Mouse (Mus musculus): ENCODE data around the gene Zfp119b. TPM values are rescaled to one million over a fixed set of nuclear protein-coding genes. Genes with fewer than 3 reads are reported as not detected.

Zfp119b gene
- total and polyA plus RNA-seq, 3 experiments = 3.9 to 13.6 (median 6.5) TPM

- DNase-seq (ENCODE audit: extremely low read depth) = no peak
- Histone ChIP-seq H3K36me3 (replicated peaks in 1 of 2; ENCODE audit: control insufficient read depth in 1 of 2, insufficient read depth in 1 of 2, low read length in 1 of 2) (peaks cover 3 to 4% of the 10 kb centered on the region in 2 experiments), H3K4me1 (ENCODE audit: control insufficient read depth in 1 of 2, insufficient read depth in 2 of 2) (no peaks in the 10 kb centered on the region), H3K79me2 (replicated peaks; ENCODE audit: control insufficient read depth, extremely low read depth, insufficient read depth, poor library complexity, severe bottlenecking) (no peaks in the 10 kb centered on the region), H3K9me3 (replicated peaks; ENCODE audit: low read length) (peaks cover 36% of the 10 kb centered on the region), H3K4me2 (ENCODE audit: insufficient read depth, low read depth, poor library complexity, severe bottlenecking) (peak overlapping the region; percentile 48; the same call in 1 of the 2 replicates), H3K27me3 (replicated peaks) (no peaks in the 10 kb centered on the region), H3K9ac (ENCODE audit: insufficient read depth, low read depth) (no peak overlapping the region), H3K4me3 (replicated peaks in 1 of 3; ENCODE audit: low read depth in 2 of 3, low read length in 2 of 3, poor library complexity in 1 of 3) (no peak overlapping the region), H3K27ac (ENCODE audit: insufficient read depth, low read depth) (no peak overlapping the region)
- in situ Hi-C loops (cut with MboI; ENCODE audit: low pct_ligation_motif_present, low pct_unique_long_range_greater_than_20kb, low sequenced_read_pairs) (no loop called here), dilution Hi-C loops (cut with MboI; ENCODE audit: extremely low pct_ligation_motif_present, extremely low pct_unique_long_range_greater_than_20kb, low sequenced_read_pairs) (no loop called here)
- TF ChIP-seq IRF4 (IDR thresholded peaks at IDR 0.05; ENCODE audit: low read depth, low read length) (no peak), MYC (IDR thresholded peaks at IDR 0.05; ENCODE audit: low read depth, low read length) (no peak), JUND (conservative IDR thresholded peaks at IDR 0.05; ENCODE audit: low read depth, low read length) (no peak), MAX (IDR thresholded peaks at IDR 0.05; ENCODE audit: low read length) (no peak), NRF1 (IDR thresholded peaks at IDR 0.05; ENCODE audit: low read depth, low read length) (no peak), E2F4 (IDR thresholded peaks at IDR 0.05; ENCODE audit: insufficient replicate concordance, low read depth, low read length) (no peak), EP300 (IDR thresholded peaks at IDR 0.05; ENCODE audit: low read length) (no peak), ZMIZ1 (IDR thresholded peaks at IDR 0.05; ENCODE audit: low read depth, low read length) (no peak), HCFC1 (IDR thresholded peaks at IDR 0.05; ENCODE audit: low read depth, low read length) (no peak)
Observed at GRCm38 (mm10) chr17:55933191-55933590, 16.1 kb downstream of the Zfp119b start.

GRCm38 (mm10) chr17:55932635-55933034 is 16.7 kb downstream of the Zfp119b start:
- dilution Hi-C loops (cut with MboI; ENCODE audit: extremely low pct_ligation_motif_present, extremely low pct_unique_long_range_greater_than_20kb, low sequenced_read_pairs) (no loop called here), in situ Hi-C loops (cut with MboI; ENCODE audit: low pct_ligation_motif_present, low pct_unique_long_range_greater_than_20kb, low sequenced_read_pairs) (no loop called here)
- peaks cover 0 to 3% of the 10 kb centered on the region in 2 experiments for H3K36me3 ChIP-seq (replicated peaks in 1 of 2; ENCODE audit: control insufficient read depth in 1 of 2, insufficient read depth in 1 of 2, low read length in 1 of 2)
- H3K4me1 ChIP-seq (ENCODE audit: control insufficient read depth in 1 of 2, insufficient read depth in 2 of 2) = no peaks in the 10 kb centered on the region
- no peak overlapping the region for H3K27ac ChIP-seq (ENCODE audit: insufficient read depth, low read depth)
- H3K27me3 ChIP-seq (replicated peaks) = no peaks in the 10 kb centered on the region
- H3K4me3 ChIP-seq (replicated peaks in 1 of 3; ENCODE audit: low read depth in 2 of 3, low read length in 2 of 3, poor library complexity in 1 of 3) = peak overlapping the region; percentile 35 to 58 (median 41)
- H3K4me2 ChIP-seq (ENCODE audit: insufficient read depth, low read depth, poor library complexity, severe bottlenecking) = peak overlapping the region; percentile 48
- TF ChIP-seq POLR2AphosphoS2 (IDR thresholded peaks at IDR 0.05; ENCODE audit: low read depth, low read length) (no peak), MAFK (IDR thresholded peaks at IDR 0.05; ENCODE audit: insufficient replicate concordance, low read length) (no peak), ZC3H11A (IDR thresholded peaks at IDR 0.05; ENCODE audit: low read depth, low read length) (no peak), MEF2A (IDR thresholded peaks at IDR 0.05; ENCODE audit: borderline replicate concordance, low read depth, low read length) (no peak), ZNF384 (IDR thresholded peaks at IDR 0.05; ENCODE audit: low read depth, low read length) (no peak), SMC3 (IDR thresholded peaks at IDR 0.05; ENCODE audit: low read depth, low read length) (no peak), USF2 (conservative IDR thresholded peaks at IDR 0.05; ENCODE audit: low read depth, low read length) (no peak), SIN3A (IDR thresholded peaks at IDR 0.05; ENCODE audit: low read length) (no peak), JUN (IDR thresholded peaks at IDR 0.05; ENCODE audit: insufficient read depth, low read depth, low read length) (no peak), NRF1 (IDR thresholded peaks at IDR 0.05; ENCODE audit: low read depth, low read length) (no peak), UBTF (IDR thresholded peaks at IDR 0.05; ENCODE audit: low read depth, low read length) (no peak), EP300 (IDR thresholded peaks at IDR 0.05; ENCODE audit: low read length) (no peak), USF1 (IDR thresholded peaks at IDR 0.05; ENCODE audit: low read depth, low read length) (no peak), MYC (IDR thresholded peaks at IDR 0.05; ENCODE audit: low read depth, low read length) (no peak), RAD21 (IDR thresholded peaks at IDR 0.05; ENCODE audit: low read depth, low read length) (no peak), CHD1 (IDR thresholded peaks at IDR 0.05; ENCODE audit: low read depth, low read length) (no peak), CTCF (conservative IDR thresholded peaks at IDR 0.05 in 1 of 2, IDR thresholded peaks at IDR 0.05 in 1 of 2; ENCODE audit: low read depth in 2 of 2, low read length in 2 of 2) (no peak), JUND (conservative IDR thresholded peaks at IDR 0.05; ENCODE audit: low read depth, low read length) (no peak), ZKSCAN1 (IDR thresholded peaks at IDR 0.05; ENCODE audit: borderline replicate concordance, low read depth, low read length) (no peak), NELFE (IDR thresholded peaks at IDR 0.05; ENCODE audit: low read depth, low read length) (no peak)
- H3K79me2 ChIP-seq (replicated peaks; ENCODE audit: control insufficient read depth, extremely low read depth, insufficient read depth, poor library complexity, severe bottlenecking) = no peaks in the 10 kb centered on the region
- H3K9ac ChIP-seq (ENCODE audit: insufficient read depth, low read depth) = peak overlapping the region; percentile 69
- no peak for DNase-seq (ENCODE audit: extremely low read depth)
- H3K9me3 ChIP-seq (replicated peaks; ENCODE audit: low read length) = peaks cover 33% of the 10 kb centered on the region
